Mouse (Mus musculus): ENCODE results near the gene Dag1.

The Dag1 gene

GRCm38 (mm10) chr9:108178391-108178790 is 85.4 kb downstream of the Dag1 start:
- DNase-seq: no peak

DNA sequence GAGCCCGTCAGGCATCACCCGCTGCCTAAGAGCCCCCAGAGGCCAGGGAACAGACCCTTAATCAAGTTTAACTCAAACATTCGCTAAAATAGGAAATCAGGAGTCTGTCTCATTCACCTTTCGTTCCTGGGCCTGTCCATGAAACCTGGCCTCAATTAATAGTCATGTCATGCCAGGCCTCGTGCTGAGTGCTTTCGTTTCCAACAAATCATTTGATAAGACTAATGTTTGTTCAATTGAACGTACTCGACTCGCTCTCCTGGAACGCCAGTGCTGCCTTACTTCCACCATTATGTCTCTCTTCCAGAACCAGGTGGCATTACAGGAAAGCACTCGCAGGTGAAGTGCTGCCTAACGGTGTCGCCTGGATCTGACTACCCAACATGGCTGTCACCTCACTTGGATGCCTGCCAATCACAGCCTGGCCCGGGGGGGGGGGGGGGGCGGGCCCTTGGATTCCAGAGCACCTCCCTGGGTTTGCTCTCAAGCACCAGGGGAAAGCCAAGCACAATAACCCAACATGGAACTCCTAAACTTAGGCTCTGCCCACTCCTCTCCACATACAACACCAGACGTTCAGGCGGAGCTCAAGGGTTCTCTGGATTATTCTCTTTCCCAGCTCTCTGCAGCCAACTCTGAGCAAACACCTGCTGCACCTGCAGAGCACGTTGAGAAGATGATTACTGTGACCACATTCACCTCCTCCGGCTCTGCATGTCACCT is 88.5 kb downstream of the Dag1 start:
- no peak for DNase-seq

- peak; percentile 5 for DNase-seq
Observed at GRCm38 (mm10) chr9:108172777-108173350, 90.9 kb downstream of the Dag1 start.

GRCm38 (mm10) chr9:108169751-108170150 is 94.0 kb downstream of the Dag1 start:
- DNase-seq: peak; percentile 16

GRCm38 (mm10) chr9:108165143-108165542 is 98.6 kb downstream of the Dag1 start:
- no peak for DNase-seq

DNA sequence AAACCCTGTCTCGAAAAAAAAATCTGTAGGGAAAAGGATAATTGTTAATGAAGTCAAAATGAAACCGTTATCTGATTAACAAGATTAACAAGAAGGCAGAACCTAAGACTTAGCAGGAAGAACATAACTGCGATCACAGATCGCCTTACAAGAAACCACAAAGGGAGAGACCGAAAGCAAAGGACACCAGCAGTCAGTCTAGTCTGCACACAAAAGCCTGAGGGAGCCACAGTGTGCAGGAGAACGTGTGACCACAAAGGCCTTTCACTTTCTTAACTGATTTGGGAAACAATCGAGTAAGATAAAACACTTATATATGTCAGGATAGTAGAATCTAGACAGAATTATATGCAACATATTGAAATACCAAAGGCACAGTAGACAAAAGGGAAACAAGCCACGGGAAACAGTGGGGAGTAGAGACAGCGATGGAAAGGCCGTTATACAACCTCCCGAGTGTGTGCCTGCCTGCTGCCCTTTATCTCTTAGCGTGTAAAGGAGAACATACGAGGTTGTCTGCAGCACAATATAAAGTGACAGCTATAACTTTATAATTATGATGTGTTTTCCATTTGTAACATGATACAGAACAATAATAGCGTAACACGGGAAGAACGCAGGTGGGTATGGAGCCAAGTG is 100.0 kb downstream of the Dag1 start:
- DNase-seq: no peak

DNA sequence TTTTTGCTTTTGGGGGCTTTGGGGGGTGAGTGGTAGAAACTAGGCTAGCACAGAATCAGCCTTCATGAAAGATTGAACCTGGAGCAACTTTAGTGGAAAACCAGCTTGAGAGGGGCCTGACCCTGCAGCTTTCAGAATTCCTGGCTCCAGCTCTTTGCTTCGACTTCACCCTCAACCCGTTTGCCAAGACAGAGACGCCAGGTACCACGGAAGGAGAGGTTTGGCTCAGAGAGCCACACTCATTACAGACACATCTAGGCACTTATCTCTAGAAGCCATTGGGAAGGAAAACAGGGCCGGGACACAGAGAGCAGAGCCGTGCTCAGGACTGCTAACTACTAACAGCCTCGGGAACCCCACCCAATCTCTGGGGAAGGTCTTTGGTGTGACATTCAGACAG is 105.9 kb downstream of the Dag1 start:
- DNase-seq: no peak

- DNase-seq: no peak
Observed at GRCm38 (mm10) chr9:108157451-108157850, 106.3 kb downstream of the Dag1 start.

DNA sequence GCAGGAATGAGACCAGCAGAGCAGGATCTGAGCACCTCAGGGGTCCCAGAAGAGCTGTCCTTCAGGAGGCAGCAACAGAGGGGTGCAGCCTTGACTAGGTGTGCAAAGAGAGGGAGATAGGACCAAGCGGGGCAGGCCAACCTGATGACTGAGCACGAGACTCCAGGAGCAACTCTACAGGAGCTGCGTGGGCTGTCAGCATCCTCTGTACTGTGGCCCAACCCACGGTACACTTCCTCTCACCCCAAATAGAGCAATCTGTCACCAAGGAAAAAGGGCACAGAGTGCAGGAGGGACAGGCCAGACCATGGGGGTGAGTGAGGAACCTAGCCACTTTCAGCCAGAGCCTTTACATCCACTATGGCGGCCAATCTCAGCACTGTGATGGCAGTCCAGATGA is 107.0 kb downstream of the Dag1 start:
- no peak for DNase-seq

GRCm38 (mm10) chr9:108154814-108155213 is 108.9 kb downstream of the Dag1 start:
- no peak for DNase-seq
